Mouse (Mus musculus): ENCODE measurements around the gene Rbm15. TPM values are rescaled to one million over a fixed set of nuclear protein-coding genes. Genes with fewer than 3 reads are reported as not detected.
"Not testable (repeated sequence)": the region's sequence is repeated elsewhere in the genome, so short reads cannot be mapped to it uniquely, and the experiment has no call there.

Rbm15 gene
- polyA plus RNA-seq, 1 experiment from 2014 or later: 15.4 TPM

GRCm38 (mm10) chr3:107321776-107322175 is 11.7 kb downstream of the Rbm15 start:
- no peaks in the 10 kb centered on the region for H3K27me3 ChIP-seq
- H3K9me3 ChIP-seq (replicated peaks): no peaks in the 10 kb centered on the region
- no peak overlapping the region for H3K27ac ChIP-seq
- no peak overlapping the region for H3K4me3 ChIP-seq
- H3K4me1 ChIP-seq: peaks cover 57% of the 10 kb centered on the region
- H3K4me2 ChIP-seq: peak overlapping the region; percentile 21
- ATAC-seq: no peak
- H3K36me3 ChIP-seq (ENCODE audit: poor library complexity, severe bottlenecking): peaks cover 35% of the 10 kb centered on the region
- no peak overlapping the region for H3K9ac ChIP-seq

GRCm38 (mm10) chr3:107321141-107321540 is 12.3 kb downstream of the Rbm15 start:
- Histone ChIP-seq H3K9ac (no peak overlapping the region), H3K27me3 (no peaks in the 10 kb centered on the region), H3K4me1 (peaks cover 54% of the 10 kb centered on the region), H3K36me3 (ENCODE audit: poor library complexity, severe bottlenecking) (peaks cover 35% of the 10 kb centered on the region), H3K4me3 (no peak overlapping the region), H3K27ac (no peak overlapping the region), H3K4me2 (no peak overlapping the region), H3K9me3 (replicated peaks) (no peaks in the 10 kb centered on the region)
- no peak for ATAC-seq
- WGBS: 89% methylated on average over 2 of the region's 2 CpGs

GRCm38 (mm10) chr3:107317338-107317737 is 16.1 kb downstream of the Rbm15 start:
- Histone ChIP-seq H3K27me3 (no peaks in the 10 kb centered on the region), H3K4me2 (no peak overlapping the region), H3K4me1 (peaks cover 18% of the 10 kb centered on the region), H3K4me3 (no peak overlapping the region), H3K27ac (no peak overlapping the region), H3K9me3 (replicated peaks) (no peaks in the 10 kb centered on the region), H3K36me3 (ENCODE audit: poor library complexity, severe bottlenecking) (peaks cover 12% of the 10 kb centered on the region), H3K9ac (no peak overlapping the region)
- no peak for ATAC-seq
- WGBS: 96% methylated on average over 3 of the region's 3 CpGs

- not testable (repeated sequence) for H3K4me2 ChIP-seq; H3K27ac ChIP-seq; H3K9ac ChIP-seq; ATAC-seq; H3K9me3 ChIP-seq (replicated peaks); H3K4me3 ChIP-seq; H3K27me3 ChIP-seq; H3K4me1 ChIP-seq
- WGBS: 69% methylated on average over 4 of the region's 4 CpGs
- peaks cover 19% of the 10 kb centered on the region; the same call in 1 of the 2 replicates for H3K36me3 ChIP-seq (ENCODE audit: poor library complexity, severe bottlenecking)
These were observed 36.6 kb downstream of the Rbm15 start for GRCm38 (mm10) chr3:107296917-107297316.

- H3K27me3 ChIP-seq: no peaks in the 10 kb centered on the region
- no peak overlapping the region for H3K27ac ChIP-seq
- WGBS: 86% methylated on average over 5 of the region's 5 CpGs
- no peak for ATAC-seq
- H3K9ac ChIP-seq: no peak overlapping the region
- H3K4me1 ChIP-seq: no peaks in the 10 kb centered on the region
- no peak overlapping the region for H3K4me3 ChIP-seq
- no peak overlapping the region for H3K4me2 ChIP-seq
- no peaks in the 10 kb centered on the region for H3K9me3 ChIP-seq (replicated peaks)
- H3K36me3 ChIP-seq (ENCODE audit: poor library complexity, severe bottlenecking): peaks cover 13% of the 10 kb centered on the region; the same call in 1 of the 2 replicates
These were observed 37.7 kb downstream of the Rbm15 start for GRCm38 (mm10) chr3:107295672-107296360.

GRCm38 (mm10) chr3:107290764-107291381 is 42.6 kb downstream of the Rbm15 start, which contains the start of gene Slc16a4:
Gene Slc16a4 (plus strand): TSS chr3:107291230.
- H3K4me3 ChIP-seq: no peak within 1 kb of the TSS

GRCm38 (mm10) chr3:107287346-107287745 is 46.1 kb downstream of the Rbm15 start:
- ATAC-seq: no peak
- H3K4me3 ChIP-seq: no peak overlapping the region
- no peak overlapping the region for H3K9ac ChIP-seq
- H3K4me2 ChIP-seq: no peak overlapping the region
- H3K9me3 ChIP-seq (replicated peaks): no peaks in the 10 kb centered on the region
- no peaks in the 10 kb centered on the region for H3K4me1 ChIP-seq
- H3K27me3 ChIP-seq: no peaks in the 10 kb centered on the region
- peaks cover 18% of the 10 kb centered on the region for H3K36me3 ChIP-seq (ENCODE audit: poor library complexity, severe bottlenecking)
- no peak overlapping the region for H3K27ac ChIP-seq

More at GRCm38 (mm10) chr3:107290764-107291381, 42.6 kb downstream of the Rbm15 start, which contains the start of gene Slc16a4:
- Histone ChIP-seq H3K36me3 (ENCODE audit: poor library complexity, severe bottlenecking) (peaks cover 13% of the 10 kb centered on the region; the same call in 1 of the 2 replicates), H3K4me1 (no peaks in the 10 kb centered on the region), H3K27me3 (no peaks in the 10 kb centered on the region), H3K27ac (no peak within 1 kb of the TSS), H3K4me2 (no peak within 1 kb of the TSS), H3K9ac (no peak within 1 kb of the TSS), H3K9me3 (replicated peaks) (no peaks in the 10 kb centered on the region)
- 30% methylated on average over 9 of the region's 9 CpGs for WGBS
- no peak for ATAC-seq

- no peak overlapping the region for H3K27ac ChIP-seq
- H3K36me3 ChIP-seq (ENCODE audit: poor library complexity, severe bottlenecking): peaks cover 21% of the 10 kb centered on the region
- no peak overlapping the region for H3K4me2 ChIP-seq
- H3K9me3 ChIP-seq (replicated peaks): no peaks in the 10 kb centered on the region
- no peak for ATAC-seq
- no peaks in the 10 kb centered on the region for H3K27me3 ChIP-seq
- WGBS: 81% methylated on average over 2 of the region's 2 CpGs
- H3K9ac ChIP-seq: no peak overlapping the region
- H3K4me1 ChIP-seq: no peaks in the 10 kb centered on the region
- H3K4me3 ChIP-seq: no peak overlapping the region
These were observed 47.4 kb downstream of the Rbm15 start for GRCm38 (mm10) chr3:107286123-107286522.

- no peaks in the 10 kb centered on the region for H3K27me3 ChIP-seq
- peak within 1 kb of the TSS; percentile 83 for H3K9ac ChIP-seq
- H3K27ac ChIP-seq: no peak within 1 kb of the TSS
- peak within 1 kb of the TSS; percentile 91 for H3K4me3 ChIP-seq
- H3K4me2 ChIP-seq: peak within 1 kb of the TSS; percentile 86
- H3K9me3 ChIP-seq (replicated peaks): no peaks in the 10 kb centered on the region
- peak; percentile 94 for ATAC-seq
- H3K36me3 ChIP-seq (ENCODE audit: poor library complexity, severe bottlenecking): peaks cover 10% of the 10 kb centered on the region
- H3K4me1 ChIP-seq: peaks cover 16% of the 10 kb centered on the region
- WGBS: 3% methylated on average over 43 of the region's 43 CpGs
These were observed 54.8 kb downstream of the Rbm15 start, which contains the start of gene Lamtor5 for GRCm38 (mm10) chr3:107278479-107279269. Gene Lamtor5 (plus strand): TSS chr3:107278858.

GRCm38 (mm10) chr3:107276626-107277025 is 56.8 kb downstream of the Rbm15 start:
- peaks cover 16% of the 10 kb centered on the region for H3K4me1 ChIP-seq
- H3K9ac ChIP-seq: no peak overlapping the region
- H3K27me3 ChIP-seq: no peaks in the 10 kb centered on the region
- H3K4me2 ChIP-seq: no peak overlapping the region
- 91% methylated on average over 3 of the region's 3 CpGs for WGBS
- no peaks in the 10 kb centered on the region for H3K36me3 ChIP-seq (ENCODE audit: poor library complexity, severe bottlenecking)
- no peak overlapping the region for H3K4me3 ChIP-seq
- H3K9me3 ChIP-seq (replicated peaks): no peaks in the 10 kb centered on the region
- no peak overlapping the region for H3K27ac ChIP-seq
- no peak for ATAC-seq

- Histone ChIP-seq H3K4me2 (no peak overlapping the region), H3K27me3 (no peaks in the 10 kb centered on the region), H3K36me3 (ENCODE audit: poor library complexity, severe bottlenecking) (no peaks in the 10 kb centered on the region), H3K9ac (no peak overlapping the region), H3K4me3 (no peak overlapping the region), H3K4me1 (peaks cover 16% of the 10 kb centered on the region), H3K27ac (no peak overlapping the region), H3K9me3 (replicated peaks) (no peaks in the 10 kb centered on the region)
- WGBS: 59% methylated on average over 4 of the region's 4 CpGs
- ATAC-seq: no peak
These were observed 57.5 kb downstream of the Rbm15 start for GRCm38 (mm10) chr3:107275996-107276395.
